Mouse (Mus musculus) brain, embryonic 14.5 days (tissue): ENCODE results near the gene Btbd35f6.
"Not testable (repeated sequence)": the region's sequence is repeated elsewhere in the genome, so short reads cannot be mapped to it uniquely, and the experiment has no call there.

Source experiments
- CTCF ChIP-seq: fragments of 200-500 bp; IDR thresholded peaks from 2 replicates; pipeline ENCODE4 v1.5.1; 2012; ENCODE audit warnings: inconsistent platforms, mild to moderate bottlenecking, moderate library complexity, borderline replicate concordance; ENCODE audit not compliant: insufficient read depth, insufficient read length; ENCODE audit errors: extremely low read depth
- POLR2A ChIP-seq: fragments of 200-500 bp; IDR thresholded peaks from 2 replicates; pipeline ENCODE4 v1.6.1; 2012; ENCODE audit warnings: mild to moderate bottlenecking, inconsistent platforms, borderline replicate concordance; ENCODE audit not compliant: poor library complexity, insufficient read depth, insufficient read length, severe bottlenecking; ENCODE audit errors: extremely low read depth

GRCm38 (mm10) chrX:33986716-33987115 is 30.4 kb upstream of the Btbd35f6 start, which contains the start of gene Gm21870:
- TF ChIP-seq POLR2A, CTCF: not testable (repeated sequence)
